Mouse (Mus musculus): Measurements from ENCODE around the gene Tmem235.

DNA sequence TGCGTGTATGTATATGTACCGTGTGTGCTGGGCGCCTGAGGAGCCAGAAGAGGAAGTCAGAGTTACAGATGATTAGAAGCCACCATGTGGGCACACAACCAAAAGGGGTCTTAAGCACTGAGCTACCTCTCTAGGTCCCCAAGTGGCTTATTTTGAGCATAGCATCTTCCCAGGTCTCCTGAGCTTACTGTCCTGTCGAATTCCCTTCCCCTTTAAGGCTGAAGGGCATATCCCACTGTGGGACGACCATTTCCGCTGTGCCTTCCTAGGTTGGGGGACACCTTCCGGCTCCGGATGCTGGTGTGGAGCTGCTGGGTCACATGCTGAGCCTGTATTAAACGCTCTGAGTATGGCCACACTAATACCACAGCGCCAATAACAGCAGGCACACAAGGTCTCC is 34.1 kb downstream of the Tmem235 start:
- TF ChIP-seq CTCF (IDR thresholded peaks at IDR 0.05; ENCODE audit: control insufficient read depth, insufficient read depth, insufficient replicate concordance, low read depth, low read length), result no peak
- TF ChIP-seq POLR2A (IDR thresholded peaks at IDR 0.05; ENCODE audit: control insufficient read depth, low read depth, low read length), result no peak
